Mouse (Mus musculus) C2C12 (cell line): ENCODE measurements around the gene Snapc3. TPM values are rescaled to one million over a fixed set of nuclear protein-coding genes. Genes with fewer than 3 reads are reported as not detected.
"Not testable (repeated sequence)": the region's sequence is repeated elsewhere in the genome, so short reads cannot be mapped to it uniquely, and the experiment has no call there.

Source experiments
- H3K27me3 ChIP-seq: one replicate; pipeline ENCODE4 v1.6.1; 2011; ENCODE audit not compliant: control insufficient read depth, insufficient read depth, insufficient read length
- H3K36me3 ChIP-seq: one replicate; pipeline ENCODE4 v1.6.1; 2011; ENCODE audit not compliant: control insufficient read depth, insufficient read depth
- H3K4me3 ChIP-seq: one replicate; pipeline ENCODE4 v1.5.1; 2011; ENCODE audit warnings: mild to moderate bottlenecking, control low read depth; ENCODE audit not compliant: poor library complexity, insufficient read depth, severe bottlenecking
- H3K79me2 ChIP-seq: one replicate; pipeline ENCODE4 v1.6.1; 2011; ENCODE audit not compliant: control insufficient read depth, insufficient read depth
- H3K79me3 ChIP-seq: one replicate; pipeline ENCODE4 v1.6.1; 2011; ENCODE audit warnings: low read depth, control low read depth
- H3ac ChIP-seq: one replicate; pipeline ENCODE3; 2011; ENCODE audit warnings: low read depth; ENCODE audit not compliant: control insufficient read depth, insufficient read length
- CEBPB ChIP-seq: IDR thresholded peaks from one replicate; pipeline ENCODE4 v1.6.1; 2011; ENCODE audit warnings: low read depth, mild to moderate bottlenecking, control low read depth, moderate library complexity
- CTCF ChIP-seq: IDR thresholded peaks from one replicate; pipeline ENCODE4 v1.5.1; 2011; ENCODE audit not compliant: control insufficient read depth, insufficient read depth, insufficient read length
- FOSL1 ChIP-seq: IDR thresholded peaks from one replicate; pipeline ENCODE4 v1.8.0; 2011; ENCODE audit warnings: mild to moderate bottlenecking, low read length; ENCODE audit not compliant: poor library complexity, insufficient read depth, severe bottlenecking
- MAX ChIP-seq: IDR thresholded peaks from one replicate; pipeline ENCODE4 v1.6.1; 2011; ENCODE audit warnings: mild to moderate bottlenecking, control low read depth
- MYOD1 ChIP-seq: IDR thresholded peaks from one replicate; pipeline ENCODE4 v1.6.1; 2011; ENCODE audit warnings: low read depth; ENCODE audit not compliant: control insufficient read depth, insufficient read length
- MYOG ChIP-seq: IDR thresholded peaks from one replicate; pipeline ENCODE4 v1.6.1; 2011; ENCODE audit not compliant: control insufficient read depth, insufficient read length; ENCODE audit errors: extremely low read depth
- USF1 ChIP-seq: IDR thresholded peaks from one replicate; pipeline ENCODE4 v1.6.1; 2011; ENCODE audit warnings: low read depth, mild to moderate bottlenecking, control low read depth, moderate library complexity
- polyA plus RNA-seq: library from polyadenylated mRNA; unstranded; fragments of >200 nt; fragmentation: generic; extraction: Trizol; gene quantifications from one replicate; pipeline ENCODE4 v1.2.1, GENCODE M21; 2012; ENCODE audit warnings: missing spikeins

Snapc3 gene
- polyA plus RNA-seq, 1 experiment, result 13.4 TPM

DNA sequence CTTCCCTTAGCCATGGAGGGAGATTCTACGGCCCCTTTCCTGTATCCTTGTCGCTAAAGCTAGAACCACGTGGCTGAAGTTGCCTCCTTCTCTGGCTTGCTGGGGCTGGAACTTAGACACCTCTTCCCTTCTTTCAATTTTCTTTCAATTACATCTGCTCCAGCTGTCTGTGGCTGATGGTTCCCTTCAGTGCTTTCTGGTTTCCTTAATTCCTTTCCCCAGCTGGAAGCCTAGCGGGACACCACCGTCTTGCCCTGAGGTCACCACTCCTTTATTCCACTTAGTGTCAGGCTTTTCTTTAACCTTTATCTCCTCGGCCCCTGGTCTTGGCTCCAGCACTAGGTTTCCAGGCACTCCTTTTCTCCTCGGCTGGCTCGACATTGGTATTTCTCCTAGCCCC is 93.6 kb downstream of the Snapc3 start:
- no peak overlapping the region for H3ac ChIP-seq
- H3K36me3 ChIP-seq, result no peaks in the 10 kb centered on the region
- TF ChIP-seq MYOG, result no peak
- no peak for TF ChIP-seq CTCF
- no peak for TF ChIP-seq FOSL1
- no peak for TF ChIP-seq MYOD1
- no peak for TF ChIP-seq MAX
- no peak for TF ChIP-seq CEBPB
- no peak for TF ChIP-seq USF1
- H3K27me3 ChIP-seq, result no peaks in the 10 kb centered on the region
- no peak overlapping the region for H3K4me3 ChIP-seq
- H3K79me3 ChIP-seq, result no peaks in the 10 kb centered on the region
- no peaks in the 10 kb centered on the region for H3K79me2 ChIP-seq

DNA sequence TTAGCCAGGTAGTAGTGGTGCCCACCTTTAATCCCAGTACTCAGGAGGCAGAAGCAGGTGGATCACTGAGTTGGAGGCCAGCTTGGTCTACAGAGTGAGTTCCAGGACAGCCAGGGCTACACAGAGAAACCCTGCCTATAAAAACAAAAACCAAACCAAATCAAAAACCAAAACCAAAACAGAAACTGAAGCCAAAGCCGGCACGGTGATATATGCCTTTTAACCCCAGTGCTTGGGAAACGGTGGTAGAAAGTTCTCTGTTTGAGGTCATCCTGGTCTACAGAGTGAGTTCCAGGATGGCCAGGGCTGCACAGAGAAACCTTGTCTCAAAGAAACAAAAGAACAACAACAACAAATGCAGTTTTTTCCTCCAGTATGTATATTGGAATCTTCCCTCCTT is 94.7 kb downstream of the Snapc3 start:
- Histone ChIP-seq H3K36me3 (no peaks in the 10 kb centered on the region), H3K79me3 (no peaks in the 10 kb centered on the region), H3K79me2 (no peaks in the 10 kb centered on the region), H3K4me3 (no peak overlapping the region), H3K27me3 (no peaks in the 10 kb centered on the region), H3ac (no peak overlapping the region)
- TF ChIP-seq CTCF (no peak), MYOG (no peak), CEBPB (no peak)

DNA sequence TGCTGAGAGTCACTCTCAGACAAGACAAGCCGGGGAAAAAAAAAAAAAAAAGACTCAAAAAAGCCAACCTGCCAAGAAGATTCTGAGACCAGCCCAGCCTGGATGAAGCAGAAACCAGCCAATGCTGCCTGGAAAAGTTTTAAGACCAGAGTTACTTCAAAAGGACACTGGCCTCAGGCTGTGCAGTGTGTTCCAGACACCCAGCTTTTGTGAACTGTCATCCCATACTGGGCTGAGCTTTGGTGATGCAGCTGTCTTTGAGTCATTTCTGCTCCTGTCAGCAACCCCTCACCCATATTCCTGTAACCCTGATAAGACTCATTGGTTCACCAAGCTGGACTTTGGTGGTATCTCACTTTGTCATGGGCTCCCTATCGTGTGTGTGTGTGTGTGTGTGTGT is 95.1 kb downstream of the Snapc3 start:
- Histone ChIP-seq H3K79me2 (no peaks in the 10 kb centered on the region), H3K36me3 (no peaks in the 10 kb centered on the region), H3K27me3 (no peaks in the 10 kb centered on the region), H3K79me3 (no peaks in the 10 kb centered on the region), H3ac (no peak overlapping the region), H3K4me3 (no peak overlapping the region)
- TF ChIP-seq FOSL1, result no peak
- TF ChIP-seq MYOD1, result peak; percentile 36

DNA sequence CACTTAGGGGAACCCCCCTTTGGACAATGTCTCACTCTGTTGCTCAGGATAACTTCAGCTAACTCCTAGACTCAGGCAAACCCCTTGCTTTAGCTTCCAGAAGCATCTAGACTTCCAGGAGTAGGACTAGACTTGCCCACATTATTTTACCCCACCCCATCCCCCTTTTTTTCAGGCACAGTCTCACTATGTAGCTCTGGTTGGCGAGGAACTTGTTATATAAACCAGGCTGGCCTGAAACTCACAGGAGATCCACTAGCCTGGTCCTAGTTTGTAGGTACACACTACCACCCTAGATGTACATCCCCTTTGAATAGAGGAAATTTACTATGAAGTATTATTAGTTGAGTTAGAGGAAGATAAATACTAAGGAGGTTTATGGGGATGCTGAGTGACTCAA is 96.7 kb downstream of the Snapc3 start:
- no peaks in the 10 kb centered on the region for H3K36me3 ChIP-seq
- no peak overlapping the region for H3ac ChIP-seq
- no peak overlapping the region for H3K4me3 ChIP-seq
- H3K27me3 ChIP-seq, result no peaks in the 10 kb centered on the region
- no peaks in the 10 kb centered on the region for H3K79me3 ChIP-seq
- TF ChIP-seq CTCF (no peak), CEBPB (no peak)
- no peaks in the 10 kb centered on the region for H3K79me2 ChIP-seq

DNA sequence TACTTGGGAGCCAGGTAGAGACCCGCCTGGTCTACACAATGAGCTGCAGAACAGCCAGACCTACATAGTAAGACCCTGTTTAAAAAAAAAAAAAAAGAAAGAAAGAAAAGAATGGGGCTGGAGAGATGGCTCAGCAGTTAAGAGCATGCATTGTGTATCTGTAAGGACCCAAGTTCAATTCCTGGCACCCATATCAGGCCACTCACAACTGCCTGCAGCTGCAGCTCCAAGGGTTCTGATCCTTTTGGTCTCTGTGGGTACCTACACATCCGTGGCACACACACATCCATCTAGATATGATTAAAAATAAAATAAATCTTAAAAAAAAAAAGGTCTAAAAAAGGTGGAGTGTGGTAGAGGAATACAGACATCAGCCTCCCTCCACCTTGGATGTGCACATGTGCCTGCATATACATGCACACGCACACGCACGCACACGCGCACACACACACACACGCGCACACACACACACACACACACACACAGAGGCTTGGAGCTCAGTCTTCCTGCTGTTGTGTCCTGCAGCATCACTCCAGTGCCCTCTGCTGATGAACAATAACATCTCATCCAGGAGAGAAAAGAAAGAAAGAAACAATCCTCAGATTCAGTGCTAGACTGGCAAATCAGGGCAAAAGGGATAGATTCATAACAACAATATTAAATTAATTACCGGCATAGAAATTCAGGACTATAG is 97.6 kb downstream of the Snapc3 start:
- Histone ChIP-seq H3ac (no peak overlapping the region), H3K36me3 (no peaks in the 10 kb centered on the region), H3K4me3 (no peak overlapping the region), H3K27me3 (no peaks in the 10 kb centered on the region), H3K79me2 (no peaks in the 10 kb centered on the region), H3K79me3 (no peaks in the 10 kb centered on the region)
- no peak for TF ChIP-seq USF1
- no peak for TF ChIP-seq MYOG
- TF ChIP-seq CEBPB, result no peak
- TF ChIP-seq MYOD1, result no peak
- TF ChIP-seq MAX, result no peak
- TF ChIP-seq CTCF, result no peak
- no peak for TF ChIP-seq FOSL1

DNA sequence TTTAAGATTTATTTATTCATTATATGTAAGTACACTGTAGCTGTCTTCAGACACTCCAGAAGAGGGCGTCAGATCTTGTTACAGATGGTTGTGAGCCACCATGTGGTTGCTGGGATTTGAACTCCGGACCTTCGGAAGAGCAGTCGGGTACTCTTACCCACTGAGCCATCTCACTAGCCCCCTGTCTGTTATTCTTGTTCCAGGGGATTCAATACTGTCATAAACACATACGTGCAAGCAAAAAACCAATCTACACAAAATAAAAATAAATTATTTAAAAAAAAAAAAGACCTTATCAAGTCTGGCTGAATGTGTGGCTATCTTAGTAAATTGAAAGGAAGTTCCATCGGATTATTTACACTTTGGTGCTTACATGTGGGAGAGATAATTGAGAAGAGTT is 98.6 kb downstream of the Snapc3 start:
- not testable (repeated sequence) for H3K27me3 ChIP-seq, H3K4me3 ChIP-seq, H3ac ChIP-seq, H3K79me3 ChIP-seq, H3K36me3 ChIP-seq, H3K79me2 ChIP-seq

Other genes starting within 250 kb of the Snapc3 start
- 23.6 TPM for gene Ttc39b, start 93.5 kb upstream of the Snapc3 start, polyA plus RNA-seq
- 34.0 TPM for gene Psip1, start 68.7 kb downstream of the Snapc3 start, polyA plus RNA-seq
- 0.37 TPM for gene Ccdc171, start 107.8 kb downstream of the Snapc3 start, polyA plus RNA-seq